Mouse (Mus musculus): ENCODE data around the gene Krt23.

Gene Krt23

DNA sequence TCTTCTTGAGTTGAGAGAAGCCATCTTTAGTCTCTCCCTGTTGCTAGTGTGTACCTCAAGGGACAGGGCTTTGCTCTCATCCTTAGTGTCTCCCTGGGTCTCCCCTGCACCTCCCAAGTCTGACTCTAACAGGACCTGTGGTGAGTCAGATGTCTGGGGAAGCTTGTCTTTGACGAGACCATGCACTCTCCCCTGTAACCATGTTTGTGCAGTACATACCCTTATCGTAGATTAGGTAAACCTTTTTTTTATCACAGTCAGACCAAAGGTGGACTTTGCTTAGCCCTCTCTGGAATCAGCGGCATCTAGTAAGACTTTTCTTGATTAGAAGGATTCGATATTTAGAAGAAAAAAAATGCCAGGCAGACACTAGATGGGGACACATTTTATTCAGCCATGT, 38.9 kb downstream of the Krt23 start:
- no peak for DNase-seq (ENCODE audit: low read depth, low spot score)

DNA sequence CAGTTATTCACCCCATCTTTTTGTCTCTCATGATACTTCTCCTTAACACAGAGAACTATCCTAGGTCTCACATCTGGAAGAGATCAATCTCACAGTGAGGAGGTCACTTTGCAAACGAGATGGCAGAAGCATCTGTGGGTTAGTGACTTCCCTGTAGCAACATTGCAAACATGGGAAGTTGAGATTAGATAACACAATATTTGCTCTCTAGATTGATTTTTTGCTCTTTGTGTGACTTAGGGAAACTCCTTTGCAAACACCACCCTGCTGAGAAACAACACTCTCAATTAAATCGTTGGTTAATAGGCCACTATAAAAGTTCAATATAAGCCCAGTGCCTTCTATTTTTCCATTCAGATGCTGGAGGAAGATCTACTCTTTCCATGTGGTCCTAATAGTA, 44.2 kb downstream of the Krt23 start:
- no peak for DNase-seq (ENCODE audit: low read depth, low spot score)

- no peak for DNase-seq (ENCODE audit: low read depth, low spot score)
These were observed 51.7 kb downstream of the Krt23 start for GRCm38 (mm10) chr11:99441220-99441619.

DNA sequence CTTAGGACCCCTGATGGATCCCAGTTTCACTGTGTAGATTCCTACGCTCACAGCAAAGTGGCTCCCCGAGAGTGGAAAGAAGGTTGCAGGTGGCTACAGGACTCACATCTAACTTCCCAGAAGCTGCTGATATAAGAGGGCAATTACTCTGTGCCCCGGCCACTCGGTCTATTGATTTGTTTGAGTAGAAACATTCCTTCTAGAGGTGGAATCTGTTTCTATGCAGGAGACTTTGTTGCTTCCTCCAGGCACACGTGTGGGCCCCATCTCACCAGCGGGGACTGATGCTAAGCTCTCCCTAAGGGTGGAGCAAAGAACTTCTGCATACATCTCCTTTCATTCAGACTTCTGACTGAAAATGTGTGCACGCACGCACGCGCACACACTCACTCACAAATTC, 53.5 kb downstream of the Krt23 start:
- no peak for DNase-seq (ENCODE audit: low read depth, low spot score)

GRCm38 (mm10) chr11:99437972-99438371, 55.0 kb downstream of the Krt23 start, which contains the start of gene Krt20:
Gene Krt20, minus strand, starts transcription at chr11:99438150.
- DNase-seq (ENCODE audit: low read depth, low spot score), result no peak

DNA sequence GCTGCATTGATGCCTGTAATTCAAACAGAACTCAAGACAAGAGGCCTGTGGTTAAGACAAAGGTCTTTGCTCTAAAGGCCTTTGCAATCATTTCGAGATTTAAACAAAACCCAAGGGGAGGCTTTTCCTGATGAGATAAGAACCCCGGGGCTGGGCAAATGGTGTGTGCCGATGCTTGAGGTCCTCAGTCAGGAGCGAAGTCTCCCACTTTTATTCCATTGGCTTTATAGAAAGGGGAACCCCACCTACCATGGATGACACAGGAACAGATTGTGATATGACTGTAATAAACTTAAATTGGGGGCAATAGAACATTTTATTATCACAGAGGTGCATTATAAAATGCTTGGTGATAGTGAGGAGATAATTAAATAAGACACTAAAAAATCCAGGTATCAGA, 56.3 kb downstream of the Krt23 start:
- no peak for DNase-seq (ENCODE audit: low read depth, low spot score)

- no peak for DNase-seq (ENCODE audit: low read depth, low spot score)
These were observed 62.3 kb downstream of the Krt23 start for GRCm38 (mm10) chr11:99430670-99431069.
